Mouse (Mus musculus) cerebral cortex, adult 2 months (tissue): ENCODE measurements around the gene Slc25a45.

Source experiments
- WGBS: fragments of 180-500 bp; shearing (Covaris S2); methylation state at CpG from one replicate; pipeline ENCODE4 v1.1.7; 2018; 5-methylcytosine and 5-hydroxymethylcytosine counted together

Slc25a45 gene

DNA sequence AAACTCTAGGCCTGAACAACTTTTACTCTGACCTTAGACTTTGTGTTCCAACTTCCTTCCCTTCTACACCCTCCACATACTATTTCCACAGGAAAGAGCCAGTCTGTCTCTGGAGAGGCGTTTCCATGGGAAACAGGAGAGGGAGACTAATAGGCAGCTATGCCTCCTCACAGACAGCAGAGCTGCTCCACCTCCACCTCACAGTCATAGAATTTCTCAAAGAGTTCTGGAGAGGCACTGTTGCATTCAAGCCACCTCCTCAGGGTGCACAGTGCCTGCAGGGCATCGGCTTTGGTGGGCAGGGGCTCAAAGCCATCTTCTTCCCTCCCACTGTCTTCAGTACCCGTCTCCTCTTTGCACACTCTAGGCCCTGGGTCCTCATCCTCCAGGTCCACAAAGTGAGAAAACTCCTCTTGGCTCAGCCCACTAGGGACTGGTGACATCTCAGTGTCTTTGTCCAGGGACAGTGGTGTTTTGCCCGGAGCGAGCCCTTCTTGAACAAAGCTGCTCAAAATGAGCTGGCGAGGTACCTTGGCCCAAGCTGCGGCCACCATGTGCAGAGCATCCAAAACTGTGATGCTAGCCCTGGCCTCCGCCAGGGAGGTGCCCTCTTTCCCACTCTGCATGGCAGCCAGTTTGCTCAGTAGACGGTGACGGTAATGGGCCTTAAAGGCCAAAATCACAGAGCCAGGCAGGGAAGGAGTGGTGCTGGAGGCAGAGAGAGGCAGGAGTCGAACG, 14.1 kb downstream of the Slc25a45 start:
- 86% methylated on average over 12 of the region's 12 CpGs for WGBS

GRCm38 (mm10) chr19:5892262-5892661, 14.7 kb downstream of the Slc25a45 start:
- 82% methylated on average over 7 of the region's 7 CpGs for WGBS

GRCm38 (mm10) chr19:5892735-5893134, 15.1 kb downstream of the Slc25a45 start:
- 82% methylated on average over 13 of the region's 13 CpGs for WGBS

- 7% methylated on average over 31 of the region's 31 CpGs for WGBS
Measured at GRCm38 (mm10) chr19:5893282-5894001, 15.8 kb downstream of the Slc25a45 start.

DNA sequence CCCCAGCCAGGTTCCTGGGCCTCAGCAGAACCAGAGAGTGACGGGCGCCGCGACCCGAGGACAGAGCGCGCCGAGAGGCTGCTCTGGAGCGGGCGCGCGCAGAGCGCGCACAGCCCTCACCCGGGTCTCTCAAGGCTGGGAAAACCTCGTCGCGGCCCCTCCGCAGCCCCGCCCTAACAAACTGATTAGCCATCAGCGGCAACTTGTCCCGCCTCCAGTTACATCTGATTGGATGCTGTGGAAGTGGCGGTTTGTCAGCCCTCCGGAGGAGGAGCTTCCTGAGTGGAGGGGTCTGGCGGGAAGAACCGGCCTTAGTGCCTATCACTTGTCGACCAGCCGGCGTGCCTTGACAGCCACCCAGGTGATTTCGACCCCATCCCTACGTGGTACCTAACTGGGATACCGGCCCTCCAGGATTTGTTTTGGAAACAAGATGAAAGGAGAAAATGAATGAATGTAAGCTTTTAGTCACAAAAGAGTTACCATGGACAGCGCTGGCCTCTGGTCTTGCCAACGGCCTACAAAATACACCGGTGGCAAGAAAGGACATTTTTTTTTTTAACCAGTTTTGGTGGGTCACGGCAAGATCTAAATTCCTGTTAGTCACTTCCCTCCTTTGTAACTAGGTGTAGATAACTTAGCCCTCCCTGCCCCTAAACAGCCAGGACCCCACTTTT, 16.5 kb downstream of the Slc25a45 start, which contains the start of gene Tigd3:
TSS of gene Tigd3 (minus strand) at position 148 of the 677 bp plus-strand sequence.
- 3% methylated on average over 36 of the region's 36 CpGs for WGBS

- 61% methylated on average over 3 of the region's 3 CpGs for WGBS
Measured at GRCm38 (mm10) chr19:5907275-5907674, 29.7 kb downstream of the Slc25a45 start.

- 36% methylated on average over 6 of the region's 6 CpGs for WGBS
Measured at GRCm38 (mm10) chr19:5910221-5910620, 32.6 kb downstream of the Slc25a45 start.

GRCm38 (mm10) chr19:5911430-5912102, 34.0 kb downstream of the Slc25a45 start:
- under 1% methylated on average over 14 of the region's 14 CpGs for WGBS

GRCm38 (mm10) chr19:5912103-5913006, 34.7 kb downstream of the Slc25a45 start:
- WGBS: under 1% methylated on average over 59 of the region's 59 CpGs

GRCm38 (mm10) chr19:5913007-5913719, 35.6 kb downstream of the Slc25a45 start, which contains the start of gene Dpf2:
Gene Dpf2 (minus strand): TSS chr19:5913010.
- 9% methylated on average over 13 of the region's 13 CpGs for WGBS

GRCm38 (mm10) chr19:5921715-5922114, 44.1 kb downstream of the Slc25a45 start:
- 30% methylated on average over 9 of the region's 9 CpGs for WGBS

GRCm38 (mm10) chr19:5922119-5922942, 44.7 kb downstream of the Slc25a45 start:
- WGBS: 54% methylated on average over 15 of the region's 15 CpGs

DNA sequence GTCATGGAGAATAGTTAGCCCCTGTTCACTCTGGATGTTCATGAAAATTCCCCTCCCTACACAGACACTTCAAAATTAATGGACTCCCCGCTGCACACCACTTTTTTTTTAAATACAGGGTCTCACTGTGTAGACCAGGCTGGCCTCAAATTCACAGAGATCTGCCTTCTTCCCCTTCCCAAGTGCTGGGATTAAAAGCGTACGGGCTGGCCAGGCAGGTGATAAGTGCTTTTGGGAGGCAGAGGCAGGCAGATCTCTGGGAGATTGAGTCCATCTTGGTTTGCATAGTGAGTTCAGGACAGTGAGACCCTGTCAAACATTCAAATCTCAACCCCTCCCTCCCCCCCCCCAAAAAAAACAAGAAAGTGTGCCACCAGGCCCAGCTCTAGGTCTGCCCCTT, 45.4 kb downstream of the Slc25a45 start:
- WGBS: 90% methylated on average over 3 of the region's 3 CpGs

DNA sequence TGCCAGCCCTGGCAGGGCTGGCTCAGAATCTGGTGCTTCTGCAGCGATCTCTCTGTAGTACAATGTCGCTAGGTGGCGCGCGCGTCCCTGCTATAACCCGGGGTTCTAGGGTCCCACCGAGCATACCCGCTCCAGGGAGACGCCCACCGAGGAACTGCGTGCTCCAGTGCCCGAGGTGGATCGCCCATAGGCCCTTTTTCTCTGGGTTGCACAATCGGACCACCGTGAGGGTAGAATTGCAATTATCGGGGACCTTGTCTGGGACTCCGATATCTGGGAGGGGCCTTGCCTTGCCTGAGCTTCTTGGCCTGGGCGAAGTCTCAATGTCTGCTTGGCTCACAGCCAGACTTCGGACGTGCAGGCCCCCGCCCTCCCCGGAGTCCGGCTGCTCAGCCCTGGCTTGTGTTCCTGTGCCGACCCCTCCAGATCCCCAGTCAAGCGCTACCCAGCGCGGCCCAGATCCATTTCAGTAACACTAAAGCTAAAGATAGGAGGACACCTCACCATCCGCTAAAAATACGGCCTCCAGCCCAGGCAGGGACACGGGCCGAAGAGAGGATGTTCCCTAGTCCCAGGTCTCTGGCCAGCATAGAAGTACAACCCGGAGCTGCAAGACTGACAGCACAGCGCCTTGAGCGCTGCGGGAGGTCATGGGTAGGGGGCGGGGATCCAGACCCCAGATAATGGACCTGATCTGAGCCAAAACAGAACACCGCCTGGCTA, 46.5 kb downstream of the Slc25a45 start:
- WGBS: under 1% methylated on average over 38 of the region's 38 CpGs

DNA sequence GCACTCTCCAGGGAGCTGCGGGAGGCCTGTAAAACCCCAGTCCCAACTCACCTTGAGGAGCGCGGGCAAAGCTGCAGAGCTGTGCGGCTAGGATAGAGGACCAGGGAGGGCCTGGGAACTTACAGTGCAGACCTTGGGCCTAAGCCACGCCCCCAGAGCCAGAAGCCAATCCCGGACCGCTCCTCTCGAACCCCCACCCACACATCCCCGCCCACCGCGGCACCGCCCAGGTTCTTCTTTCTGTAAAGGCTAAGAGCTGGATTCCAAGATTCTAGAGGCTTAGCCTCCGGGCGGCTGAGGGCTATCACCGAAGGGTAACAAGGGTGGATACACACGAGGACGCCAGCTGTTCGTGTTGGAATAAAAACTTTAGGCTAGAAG, 47.1 kb downstream of the Slc25a45 start, which contains the start of gene Cdc42ep2:
TSS of gene Cdc42ep2 (minus strand) at position 104 of the 381 bp plus-strand sequence.
- under 1% methylated on average over 18 of the region's 18 CpGs for WGBS

DNA sequence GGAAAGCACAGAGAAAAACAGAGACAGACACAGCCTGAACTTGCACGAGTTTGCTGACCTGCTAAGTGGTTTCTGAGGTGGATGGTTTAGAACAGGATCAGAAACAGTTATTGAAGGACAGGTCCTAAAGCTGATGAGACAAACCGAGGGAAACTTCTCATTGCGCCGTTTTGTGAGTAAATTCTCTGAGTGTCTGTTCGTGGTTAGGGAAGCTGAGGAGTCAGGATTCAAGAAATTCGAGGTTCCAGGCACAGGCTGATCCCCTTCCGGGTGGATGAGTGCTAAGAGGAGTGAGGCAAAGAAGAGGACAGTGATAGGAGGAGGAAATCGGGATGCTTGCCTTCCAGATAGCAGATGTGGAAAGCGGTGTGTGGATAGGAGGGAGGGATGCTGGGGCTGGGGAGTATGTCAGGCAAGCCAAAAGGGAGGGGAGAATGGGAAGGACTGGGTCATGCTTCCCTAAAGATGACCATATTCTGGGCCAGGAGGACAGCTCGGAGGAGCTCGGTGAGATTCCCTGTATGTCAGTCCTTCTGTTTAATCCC, 47.8 kb downstream of the Slc25a45 start:
- 30% methylated on average over 11 of the region's 11 CpGs for WGBS

GRCm38 (mm10) chr19:5927026-5927425, 49.4 kb downstream of the Slc25a45 start:
- 70% methylated on average over 11 of the region's 11 CpGs for WGBS

- 76% methylated on average over 8 of the region's 8 CpGs for WGBS
Measured at GRCm38 (mm10) chr19:5927532-5927931, 49.9 kb downstream of the Slc25a45 start.
